Mouse (Mus musculus): ENCODE data around the gene Sec16a. TPM values are rescaled to one million over a fixed set of nuclear protein-coding genes. Genes with fewer than 3 reads are reported as not detected.

Sec16a gene
- polyA plus RNA-seq, 1 experiment: 51.5 TPM

DNA sequence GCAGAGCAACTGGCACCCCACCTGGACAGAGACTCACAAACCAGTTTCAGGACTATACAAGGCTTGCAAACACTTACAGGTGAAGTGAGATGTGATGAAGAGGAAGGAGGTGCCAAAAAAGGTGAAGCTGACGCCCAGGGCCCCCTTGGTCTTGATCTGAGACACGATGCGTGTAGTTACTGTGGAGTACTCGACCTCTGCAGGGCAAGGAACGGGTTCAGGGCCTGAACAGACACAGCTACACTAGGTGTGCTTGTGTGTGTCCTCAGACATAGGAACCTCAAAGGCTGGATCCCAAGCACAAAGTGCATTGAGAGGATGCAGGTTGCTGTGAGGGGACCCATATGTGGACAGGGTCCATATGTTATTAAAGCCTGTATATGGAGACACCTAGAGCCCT, 44.7 kb downstream of the Sec16a start:
- H3K27me3 ChIP-seq (ENCODE audit: control insufficient read depth, insufficient read depth, low read length, poor library complexity, severe bottlenecking): no peaks in the 10 kb centered on the region
- H3K9me3 ChIP-seq (replicated peaks; ENCODE audit: control insufficient read depth, insufficient read depth, low read length, poor library complexity, severe bottlenecking): no peaks in the 10 kb centered on the region
- H3K9ac ChIP-seq (ENCODE audit: low read depth, poor library complexity, severe bottlenecking): no peak overlapping the region
- no peak overlapping the region for H3K27ac ChIP-seq (ENCODE audit: insufficient read depth, low read length)
- no peaks in the 10 kb centered on the region for H3K4me1 ChIP-seq (ENCODE audit: control insufficient read depth, insufficient read depth, low read length)
- TF ChIP-seq POLR2A (IDR thresholded peaks at IDR 0.05; ENCODE audit: insufficient read depth, low read length) (no peak), CTCF (IDR thresholded peaks at IDR 0.05; ENCODE audit: low read depth, low read length) (no peak), EP300 (IDR thresholded peaks at IDR 0.05; ENCODE audit: insufficient read depth, low read depth, low read length) (no peak)
- no peak overlapping the region for H3K4me3 ChIP-seq (ENCODE audit: low read depth, low read length)
- peaks cover 20% of the 10 kb centered on the region for H3K36me3 ChIP-seq (ENCODE audit: control insufficient read depth, insufficient read depth, low read length, poor library complexity, severe bottlenecking)

DNA sequence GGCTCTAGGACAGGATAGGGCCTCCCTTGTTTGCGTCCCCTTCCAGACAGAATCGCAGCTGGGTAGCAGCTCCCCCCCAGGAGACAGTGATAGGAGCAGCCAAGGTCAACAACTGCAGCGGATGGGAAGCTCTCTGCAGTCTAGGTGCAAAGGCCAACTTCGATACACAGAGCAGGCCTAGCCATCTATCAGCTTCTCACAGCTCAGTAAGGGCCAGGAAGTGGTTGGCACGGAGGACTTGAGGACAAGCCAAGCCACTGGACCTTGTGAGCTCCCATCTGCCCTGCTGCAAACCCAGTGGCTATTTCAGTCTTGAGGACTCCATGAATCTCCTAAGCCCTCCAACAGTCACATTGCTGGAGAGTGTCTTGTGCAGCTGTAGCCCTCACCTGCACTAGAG, 45.4 kb downstream of the Sec16a start:
- no peak overlapping the region for H3K27ac ChIP-seq (ENCODE audit: insufficient read depth, low read length)
- no peaks in the 10 kb centered on the region for H3K4me1 ChIP-seq (ENCODE audit: control insufficient read depth, insufficient read depth, low read length)
- no peak overlapping the region for H3K4me3 ChIP-seq (ENCODE audit: low read depth, low read length)
- no peaks in the 10 kb centered on the region for H3K27me3 ChIP-seq (ENCODE audit: control insufficient read depth, insufficient read depth, low read length, poor library complexity, severe bottlenecking)
- H3K36me3 ChIP-seq (ENCODE audit: control insufficient read depth, insufficient read depth, low read length, poor library complexity, severe bottlenecking): peaks cover 27% of the 10 kb centered on the region
- no peak for TF ChIP-seq EP300 (IDR thresholded peaks at IDR 0.05; ENCODE audit: insufficient read depth, low read depth, low read length)
- no peaks in the 10 kb centered on the region for H3K9me3 ChIP-seq (replicated peaks; ENCODE audit: control insufficient read depth, insufficient read depth, low read length, poor library complexity, severe bottlenecking)
- H3K9ac ChIP-seq (ENCODE audit: low read depth, poor library complexity, severe bottlenecking): no peak overlapping the region

- Histone ChIP-seq H3K27me3 (ENCODE audit: control insufficient read depth, insufficient read depth, low read length, poor library complexity, severe bottlenecking) (no peaks in the 10 kb centered on the region), H3K9ac (ENCODE audit: low read depth, poor library complexity, severe bottlenecking) (no peak overlapping the region), H3K36me3 (ENCODE audit: control insufficient read depth, insufficient read depth, low read length, poor library complexity, severe bottlenecking) (peaks cover 29% of the 10 kb centered on the region), H3K4me1 (ENCODE audit: control insufficient read depth, insufficient read depth, low read length) (no peaks in the 10 kb centered on the region), H3K9me3 (replicated peaks; ENCODE audit: control insufficient read depth, insufficient read depth, low read length, poor library complexity, severe bottlenecking) (no peaks in the 10 kb centered on the region), H3K4me3 (ENCODE audit: low read depth, low read length) (no peak overlapping the region), H3K27ac (ENCODE audit: insufficient read depth, low read length) (no peak overlapping the region)
- no peak for TF ChIP-seq CTCF (IDR thresholded peaks at IDR 0.05; ENCODE audit: low read depth, low read length)
- TF ChIP-seq POLR2A (IDR thresholded peaks at IDR 0.05; ENCODE audit: insufficient read depth, low read length): no peak
- no peak for TF ChIP-seq EP300 (IDR thresholded peaks at IDR 0.05; ENCODE audit: insufficient read depth, low read depth, low read length)
Measured at GRCm38 (mm10) chr2:26398978-26399377, 46.0 kb downstream of the Sec16a start.

- H3K9ac ChIP-seq (ENCODE audit: low read depth, poor library complexity, severe bottlenecking): no peak overlapping the region
- no peaks in the 10 kb centered on the region for H3K9me3 ChIP-seq (replicated peaks; ENCODE audit: control insufficient read depth, insufficient read depth, low read length, poor library complexity, severe bottlenecking)
- no peak overlapping the region for H3K27ac ChIP-seq (ENCODE audit: insufficient read depth, low read length)
- no peak overlapping the region for H3K4me3 ChIP-seq (ENCODE audit: low read depth, low read length)
- no peak for TF ChIP-seq CTCF (IDR thresholded peaks at IDR 0.05; ENCODE audit: low read depth, low read length)
- no peak for TF ChIP-seq EP300 (IDR thresholded peaks at IDR 0.05; ENCODE audit: insufficient read depth, low read depth, low read length)
- TF ChIP-seq POLR2A (IDR thresholded peaks at IDR 0.05; ENCODE audit: insufficient read depth, low read length): no peak
- H3K4me1 ChIP-seq (ENCODE audit: control insufficient read depth, insufficient read depth, low read length): no peaks in the 10 kb centered on the region
- H3K27me3 ChIP-seq (ENCODE audit: control insufficient read depth, insufficient read depth, low read length, poor library complexity, severe bottlenecking): no peaks in the 10 kb centered on the region
- peaks cover 65% of the 10 kb centered on the region for H3K36me3 ChIP-seq (ENCODE audit: control insufficient read depth, insufficient read depth, low read length, poor library complexity, severe bottlenecking)
Measured at GRCm38 (mm10) chr2:26391617-26392016, 53.4 kb downstream of the Sec16a start.

GRCm38 (mm10) chr2:26390954-26391353, 54.1 kb downstream of the Sec16a start:
- no peaks in the 10 kb centered on the region for H3K27me3 ChIP-seq (ENCODE audit: control insufficient read depth, insufficient read depth, low read length, poor library complexity, severe bottlenecking)
- H3K4me3 ChIP-seq (ENCODE audit: low read depth, low read length): no peak overlapping the region
- TF ChIP-seq EP300 (IDR thresholded peaks at IDR 0.05; ENCODE audit: insufficient read depth, low read depth, low read length): no peak
- TF ChIP-seq CTCF (IDR thresholded peaks at IDR 0.05; ENCODE audit: low read depth, low read length): no peak
- TF ChIP-seq POLR2A (IDR thresholded peaks at IDR 0.05; ENCODE audit: insufficient read depth, low read length): no peak
- peaks cover 65% of the 10 kb centered on the region for H3K36me3 ChIP-seq (ENCODE audit: control insufficient read depth, insufficient read depth, low read length, poor library complexity, severe bottlenecking)
- H3K4me1 ChIP-seq (ENCODE audit: control insufficient read depth, insufficient read depth, low read length): no peaks in the 10 kb centered on the region
- H3K9ac ChIP-seq (ENCODE audit: low read depth, poor library complexity, severe bottlenecking): no peak overlapping the region
- H3K27ac ChIP-seq (ENCODE audit: insufficient read depth, low read length): no peak overlapping the region
- no peaks in the 10 kb centered on the region for H3K9me3 ChIP-seq (replicated peaks; ENCODE audit: control insufficient read depth, insufficient read depth, low read length, poor library complexity, severe bottlenecking)

GRCm38 (mm10) chr2:26389154-26389690, 55.8 kb downstream of the Sec16a start, which contains the start of the genes Entr1 and Pmpca:
Gene Entr1, minus strand, starts transcription at chr2:26389316.
Gene Pmpca, plus strand, starts transcription at chr2:26389339.
- H3K27ac ChIP-seq (ENCODE audit: insufficient read depth, low read length): no peak within 1 kb of the TSS

More at GRCm38 (mm10) chr2:26389154-26389690, 55.8 kb downstream of the Sec16a start, which contains the start of the genes Entr1 and Pmpca:
- H3K4me3 ChIP-seq (ENCODE audit: low read depth, low read length): peak within 1 kb of the TSS; percentile 93
- H3K36me3 ChIP-seq (ENCODE audit: control insufficient read depth, insufficient read depth, low read length, poor library complexity, severe bottlenecking): peaks cover 65% of the 10 kb centered on the region
- peak within 1 kb of the TSS; percentile 86 for H3K9ac ChIP-seq (ENCODE audit: low read depth, poor library complexity, severe bottlenecking)
- H3K4me1 ChIP-seq (ENCODE audit: control insufficient read depth, insufficient read depth, low read length): no peaks in the 10 kb centered on the region
- no peaks in the 10 kb centered on the region for H3K9me3 ChIP-seq (replicated peaks; ENCODE audit: control insufficient read depth, insufficient read depth, low read length, poor library complexity, severe bottlenecking)
- H3K27me3 ChIP-seq (ENCODE audit: control insufficient read depth, insufficient read depth, low read length, poor library complexity, severe bottlenecking): no peaks in the 10 kb centered on the region
- TF ChIP-seq EP300 (IDR thresholded peaks at IDR 0.05; ENCODE audit: insufficient read depth, low read depth, low read length) (0 out of 2 replicates have a peak, but pooled peaks have one; percentile 15), CTCF (IDR thresholded peaks at IDR 0.05; ENCODE audit: low read depth, low read length) (no peak), POLR2A (IDR thresholded peaks at IDR 0.05; ENCODE audit: insufficient read depth, low read length) (peak; percentile 82)
